In genomic region chr11:77355055-77355454, GRCm38 (mm10) we compare ENCODE assay signal across 23 mouse cellular contexts.
"Had no signal": no experiment of that assay in that cellular context is flagged by ENCODE, and none has a peak within 500 bp of the region (broad histone marks: within the 10 kb centered on the region; RNA-seq: fewer than 3 reads in every experiment).

No protein-coding gene starts in this region.

- DNase-seq: kidney, adult 11 months; kidney, adult 8-10 months; kidney, postnatal 36 days; layer of hippocampus, postnatal 36 days; lung, adult 2 months; lung, postnatal 36 days; retina, postnatal 1 day; right cerebral cortex, postnatal 25 days; spleen, adult 18-20 months; thymus, adult 18-20 months; thymus, postnatal 36 days had no signal

- H3K27ac ChIP-seq: kidney, embryonic 15.5 days; left cerebral cortex, adult 2 months; limb, embryonic 12.5 days; limb, embryonic 15.5 days; liver, embryonic 12.5 days; liver, embryonic 15.5 days; midbrain, embryonic 10.5 days; midbrain, embryonic 13.5 days; neural tube, embryonic 13.5 days had no signal

- H3K4me3 ChIP-seq: kidney, embryonic 15.5 days; left cerebral cortex, adult 2 months; limb, embryonic 12.5 days; limb, embryonic 15.5 days; liver, embryonic 12.5 days; liver, embryonic 15.5 days; megakaryocyte, embryonic 14.5 days; midbrain, embryonic 10.5 days; midbrain, embryonic 13.5 days; myocyte; neural tube, embryonic 13.5 days had no signal

- H3K9me3 ChIP-seq: kidney, embryonic 15.5 days; limb, embryonic 12.5 days; limb, embryonic 15.5 days; liver, embryonic 12.5 days; liver, embryonic 15.5 days; megakaryocyte, embryonic 14.5 days; midbrain, embryonic 10.5 days; midbrain, embryonic 13.5 days; neural tube, embryonic 13.5 days had no signal

- H3K36me3 ChIP-seq: kidney, embryonic 15.5 days; limb, embryonic 12.5 days; limb, embryonic 15.5 days; liver, embryonic 12.5 days; liver, embryonic 15.5 days; midbrain, embryonic 10.5 days; midbrain, embryonic 13.5 days; neural tube, embryonic 13.5 days had no signal

- H3K27me3 ChIP-seq: kidney, embryonic 15.5 days; limb, embryonic 12.5 days; limb, embryonic 15.5 days; liver, embryonic 12.5 days; liver, embryonic 15.5 days; megakaryocyte, embryonic 14.5 days; midbrain, embryonic 13.5 days had no signal

- H3K4me1 ChIP-seq: kidney, embryonic 15.5 days; limb, embryonic 12.5 days; limb, embryonic 15.5 days; midbrain, embryonic 10.5 days; midbrain, embryonic 13.5 days; neural tube, embryonic 13.5 days had no signal

- ATAC-seq: liver, embryonic 12.5 days; midbrain, embryonic 13.5 days; midbrain, embryonic 16.5 days had no signal

- H3K4me2 ChIP-seq: kidney, embryonic 15.5 days; limb, embryonic 12.5 days; limb, embryonic 15.5 days; liver, embryonic 12.5 days; liver, embryonic 15.5 days; midbrain, embryonic 13.5 days; neural tube, embryonic 13.5 days had no signal

- H3K9ac ChIP-seq: kidney, embryonic 15.5 days; limb, embryonic 12.5 days; limb, embryonic 15.5 days; liver, embryonic 12.5 days; liver, embryonic 15.5 days; midbrain, embryonic 13.5 days; neural tube, embryonic 13.5 days had no signal
